Mouse (Mus musculus) heart, postnatal 10 days (tissue): ENCODE results near the gene Dclre1a. TPM values are rescaled to one million over a fixed set of nuclear protein-coding genes. Genes with fewer than 3 reads are reported as not detected.

ENCODE experiments used
- DNase-seq, 2 experiments: peaks; one replicate each; pipeline ENCODE4 v3.0.0; 2021
- intact Hi-C: fragments of 180-260 bp; cut with DNase I; formaldehyde crosslinking; loops from one replicate; pipeline ENCODE4 v1.15.1; 2025
- total RNA-seq, 2 experiments: library from RNA; stranded (reverse); gene quantifications; 2 replicates each; pipeline ENCODE4 v1.2.3; 2021

Gene Dclre1a
- total RNA-seq, 2 experiments from 2014 or later = 11.2 to 11.7 TPM

GRCm38 (mm10) chr19:56485376-56486271, 62.4 kb downstream of the Dclre1a start:
- intact Hi-C loops = no loop called here
- DNase-seq = peak; percentile 51 to 62

DNA sequence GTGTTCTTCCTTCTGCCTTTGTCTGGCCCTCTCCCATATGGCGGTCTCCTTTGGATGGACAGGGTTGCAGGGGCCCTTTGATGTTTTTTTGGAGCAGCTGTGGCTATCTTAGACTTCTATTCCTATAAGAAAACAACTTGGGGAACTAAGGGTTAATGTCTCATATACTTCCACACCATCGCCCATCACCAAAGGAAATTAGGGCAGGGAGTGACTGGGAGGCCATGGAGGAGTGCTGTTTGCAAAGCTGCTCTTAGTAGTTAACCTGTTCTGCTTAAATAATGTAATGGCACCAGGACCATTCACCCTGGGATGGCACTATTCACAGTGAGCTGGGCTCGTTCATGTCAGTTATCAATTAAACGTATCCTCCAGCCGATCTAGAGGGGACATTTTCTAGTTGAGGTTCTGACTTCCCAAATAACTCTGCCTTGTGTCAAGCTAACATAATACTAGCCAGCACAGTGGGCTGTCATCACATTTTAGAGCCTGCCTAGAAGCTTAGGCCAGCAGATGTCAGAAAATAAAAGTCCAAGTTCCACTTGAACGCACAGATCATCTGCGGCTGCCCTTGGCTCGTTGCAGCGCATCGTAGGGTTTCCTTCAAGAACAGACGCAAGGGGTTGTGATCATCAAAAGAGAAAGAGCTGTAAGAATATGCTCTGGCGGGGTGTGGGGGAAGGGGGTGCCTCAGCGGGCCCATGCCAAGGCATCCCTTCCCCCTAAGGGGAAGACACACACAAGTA, 63.2 kb downstream of the Dclre1a start:
- DNase-seq = peak; percentile 13 to 16
- intact Hi-C loops = no loop called here

Other genes with a start within 250 kb of the Dclre1a start
- 100 to 1,000 TPM; 290 to 325 TPM for gene Nrap, start 158.2 kb downstream of the Dclre1a start, total RNA-seq
- gene Casp7, start 151.1 kb downstream of the Dclre1a start, total RNA-seq = 10 to 100 TPM; 20.7 to 23.8 TPM
- under 1 TPM; 0.25 to 0.41 TPM for gene Plekhs1, start 86.6 kb downstream of the Dclre1a start, total RNA-seq
- gene Nhlrc2, start within 50 bp of the Dclre1a start, total RNA-seq = 10 to 100 TPM; 25.6 to 26.8 TPM
- 10 to 100 TPM; 22.7 to 30.3 TPM for gene Adrb1, start 174.0 kb upstream of the Dclre1a start, total RNA-seq